Mouse (Mus musculus): ENCODE measurements at regions not wholly inside any gene's neighbourhood (a gene's known extent, or its start where the extent isn't known, plus 50 kb on each side); places are given as distances from the start of the nearest gene placed in this dataset.

DNA sequence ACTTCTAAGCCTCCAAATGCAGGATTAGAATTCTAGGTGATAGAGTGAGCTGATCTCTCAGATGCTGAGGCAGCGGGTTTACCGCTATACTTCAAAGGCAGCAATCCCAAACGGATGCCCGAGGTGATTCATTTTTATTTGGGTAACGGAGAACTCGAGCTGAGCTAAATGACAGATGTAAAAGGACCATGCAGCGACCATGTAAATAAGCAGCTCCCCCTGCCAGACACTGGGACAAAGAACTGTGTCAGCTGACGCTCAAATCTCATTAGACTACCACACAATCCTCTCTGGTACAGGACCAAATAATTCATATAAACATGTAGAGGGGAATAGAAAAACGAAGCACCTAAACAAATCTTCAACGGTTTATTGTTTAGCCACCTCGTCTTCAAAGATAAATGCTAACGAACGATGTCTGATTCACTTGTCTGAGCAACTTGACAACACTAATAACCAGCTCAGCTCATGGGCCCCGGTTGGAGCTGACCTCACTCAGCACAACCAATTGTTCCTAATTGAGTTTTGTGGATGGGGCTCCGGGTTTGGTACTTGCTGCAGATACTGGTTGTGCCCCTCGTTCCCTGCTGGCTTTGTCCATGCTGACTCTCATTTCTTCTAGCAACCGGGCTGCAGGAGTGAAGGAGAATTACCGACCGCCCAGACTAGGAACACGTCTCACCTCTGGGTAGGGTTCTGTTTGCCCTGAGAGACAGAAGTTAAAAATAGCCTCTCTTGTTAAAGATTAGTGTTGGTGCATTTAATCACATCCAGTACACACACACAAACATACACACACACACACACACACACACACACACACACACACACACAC is 92.6 kb upstream of the Btg1 start:
- TF ChIP-seq CTCF (IDR thresholded peaks at IDR 0.05; ENCODE audit: borderline replicate concordance, extremely low read depth, insufficient read depth, insufficient read length) (no peak), POLR2A (IDR thresholded peaks at IDR 0.05; ENCODE audit: borderline replicate concordance, extremely low read depth, insufficient read depth, insufficient read length, poor library complexity, severe bottlenecking) (no peak)
